Mouse (Mus musculus): ENCODE data around the gene Gnl3l. TPM values are rescaled to one million over a fixed set of nuclear protein-coding genes. Genes with fewer than 3 reads are reported as not detected.
A peak's percentile ranks its signal among the peaks of the same experiment; 100 is the strongest.

Gene Gnl3l
- total RNA-seq, 2 experiments from 2014 or later, result 172 to 200 TPM

- no peak for DNase-seq (ENCODE audit: extremely low spot score in 1 of 2, low spot score in 1 of 2)
Measured at GRCm38 (mm10) chrX:150960702-150961101, 56.4 kb downstream of the Gnl3l start.

- DNase-seq (ENCODE audit: extremely low spot score in 1 of 2, low spot score in 1 of 2), result peak; percentile 25 to 31
Measured at GRCm38 (mm10) chrX:150956522-150957300, 60.4 kb downstream of the Gnl3l start.

GRCm38 (mm10) chrX:150956016-150956415 lies 61.1 kb downstream of the Gnl3l start:
- no peak for DNase-seq (ENCODE audit: extremely low spot score in 1 of 2, low spot score in 1 of 2)

- DNase-seq (ENCODE audit: extremely low spot score in 1 of 2, low spot score in 1 of 2), result no peak
Measured at GRCm38 (mm10) chrX:150955441-150955840, 61.7 kb downstream of the Gnl3l start.

- DNase-seq (ENCODE audit: extremely low spot score in 1 of 2, low spot score in 1 of 2), result no peak
Measured at GRCm38 (mm10) chrX:150954721-150955120, 62.4 kb downstream of the Gnl3l start.

Other genes starting within 250 kb of the Gnl3l start
- gene Maged2, start 203.0 kb downstream of the Gnl3l start, total RNA-seq (2021), result 10 to 100 TPM; 44.9 to 50.6 TPM
- 10 to 100 TPM; 18.6 to 23.5 TPM for gene Fgd1, start 28.8 kb upstream of the Gnl3l start, total RNA-seq (2021)
- gene Tsr2, start 79.2 kb upstream of the Gnl3l start, total RNA-seq (2021), result 10 to 100 TPM; 70.3 to 72.0 TPM
- 10 to 100 TPM; 37.5 to 38.9 TPM for gene Wnk3, start 180.8 kb upstream of the Gnl3l start, total RNA-seq (2021)